Mouse (Mus musculus) erythroblast, embryonic 14.5 days (primary cell): ENCODE measurements around the gene Dab1.

Source experiments
- GATA1 ChIP-seq: IDR thresholded peaks from 2 replicates; pipeline ENCODE4 v1.6.1; 2012; ENCODE audit warnings: low read length, inconsistent platforms, mixed read lengths
- TAL1 ChIP-seq: IDR thresholded peaks from 3 replicates; pipeline ENCODE4 v1.6.1; 2012; ENCODE audit warnings: low read length, inconsistent platforms, mixed read lengths

GRCm38 (mm10) chr4:104332399-104332798 lies 713.2 kb downstream of the Dab1 start:
- TF ChIP-seq GATA1 (no peak), TAL1 (no peak)
